Mouse (Mus musculus) urinary bladder, adult 18-20 months (tissue): ENCODE data around the gene Rasip1.
"Not testable (repeated sequence)": the region's sequence is repeated elsewhere in the genome, so short reads cannot be mapped to it uniquely, and the experiment has no call there.

ENCODE experiments used
- DNase-seq, 2 experiments: peaks; one replicate each; pipeline ENCODE4 v3.0.0; 2022; ENCODE audit warnings: low spot score in 2 of 2, mixed read lengths in 2 of 2

Gene Rasip1

GRCm38 (mm10) chr7:45644872-45645590 is 17.7 kb downstream of the Rasip1 start:
- DNase-seq: no peak

GRCm38 (mm10) chr7:45645591-45645971 is 18.3 kb downstream of the Rasip1 start:
- no peak for DNase-seq

- DNase-seq: no peak
Observed at GRCm38 (mm10) chr7:45646671-45647070, 19.4 kb downstream of the Rasip1 start.

GRCm38 (mm10) chr7:45649351-45649750 is 22.1 kb downstream of the Rasip1 start:
- DNase-seq: no peak

- not testable (repeated sequence) for DNase-seq
Observed at GRCm38 (mm10) chr7:45650484-45650883, 23.2 kb downstream of the Rasip1 start.

GRCm38 (mm10) chr7:45654424-45655047 is 27.2 kb downstream of the Rasip1 start:
- no peak for DNase-seq

GRCm38 (mm10) chr7:45660746-45661478 is 33.6 kb downstream of the Rasip1 start:
- DNase-seq: no peak

GRCm38 (mm10) chr7:45661702-45662101 is 34.4 kb downstream of the Rasip1 start:
- not testable (repeated sequence) for DNase-seq

GRCm38 (mm10) chr7:45665303-45666138 is 38.2 kb downstream of the Rasip1 start:
- no peak for DNase-seq

- DNase-seq: no peak
Observed at GRCm38 (mm10) chr7:45666161-45666560, 38.9 kb downstream of the Rasip1 start, which contains the start of gene Fut2. Gene Fut2, minus strand, starts transcription at chr7:45666394.

GRCm38 (mm10) chr7:45667761-45668160 is 40.5 kb downstream of the Rasip1 start:
- DNase-seq: no peak

GRCm38 (mm10) chr7:45668921-45669320 is 41.6 kb downstream of the Rasip1 start:
- DNase-seq: no peak

GRCm38 (mm10) chr7:45677627-45678295 is 50.5 kb downstream of the Rasip1 start:
- DNase-seq: no peak

GRCm38 (mm10) chr7:45678513-45678912 is 51.2 kb downstream of the Rasip1 start:
- DNase-seq: no peak

GRCm38 (mm10) chr7:45679966-45680621 is 52.8 kb downstream of the Rasip1 start:
- DNase-seq: peak in 1 of 2 experiments; percentile 80

GRCm38 (mm10) chr7:45681046-45681736 is 53.9 kb downstream of the Rasip1 start:
- no peak for DNase-seq

- DNase-seq: peak; percentile 72 to 81
Observed at GRCm38 (mm10) chr7:45682144-45683126, 55.1 kb downstream of the Rasip1 start.

- DNase-seq: no peak
Observed at GRCm38 (mm10) chr7:45683396-45684050, 56.2 kb downstream of the Rasip1 start, which contains the start of gene Ntn5. Gene Ntn5, plus strand, starts transcription at chr7:45684022.
